Mouse (Mus musculus): ENCODE results near the gene Fam71f2.

The Fam71f2 gene

GRCm38 (mm10) chr6:29278513-29279267 is 703 bp upstream of the Fam71f2 start:
- DNase-seq, result peak; percentile 48 to 49

GRCm38 (mm10) chr6:29280671-29281070 is 1.3 kb downstream of the Fam71f2 start:
- DNase-seq, result no peak

DNA sequence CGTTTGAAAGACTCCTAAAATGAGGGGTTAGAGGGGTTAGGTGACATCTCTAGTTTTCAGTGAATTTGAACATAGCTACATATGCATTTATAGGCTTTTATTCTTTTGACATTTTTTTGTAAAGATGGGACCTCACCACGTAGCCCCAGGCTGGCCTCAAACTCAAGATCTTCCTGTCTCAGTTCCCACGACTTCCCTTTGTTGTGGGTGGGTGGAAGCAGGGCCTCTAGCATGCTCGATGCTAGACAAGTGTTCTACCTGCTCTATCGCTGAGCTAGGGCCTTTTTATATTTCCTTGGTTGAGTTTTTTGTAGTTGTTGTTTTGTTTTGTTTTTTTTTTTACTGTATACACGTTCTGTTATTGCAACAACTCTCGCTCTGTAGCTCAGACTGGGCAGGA is 7.5 kb downstream of the Fam71f2 start:
- no peak for DNase-seq

DNA sequence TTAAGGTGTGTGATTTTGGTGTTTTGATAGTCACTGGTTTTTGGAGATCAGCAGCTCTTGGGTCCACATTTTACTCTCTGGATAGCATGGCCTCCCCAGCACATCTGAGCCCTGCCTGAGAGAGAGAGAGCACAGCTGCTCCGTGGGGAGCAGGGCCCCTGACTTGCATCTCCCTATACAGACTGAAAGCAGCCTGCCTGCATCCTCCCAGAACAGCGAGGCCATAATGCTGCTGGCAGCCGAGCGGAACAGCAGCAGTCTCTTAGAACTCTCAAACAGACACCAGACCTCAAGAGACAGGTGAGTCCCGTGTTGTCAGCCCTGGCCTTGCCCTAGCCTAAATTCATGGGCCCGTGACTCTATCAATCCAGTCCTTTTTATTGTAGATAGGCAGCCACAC is 8.1 kb downstream of the Fam71f2 start:
- DNase-seq, result no peak

DNA sequence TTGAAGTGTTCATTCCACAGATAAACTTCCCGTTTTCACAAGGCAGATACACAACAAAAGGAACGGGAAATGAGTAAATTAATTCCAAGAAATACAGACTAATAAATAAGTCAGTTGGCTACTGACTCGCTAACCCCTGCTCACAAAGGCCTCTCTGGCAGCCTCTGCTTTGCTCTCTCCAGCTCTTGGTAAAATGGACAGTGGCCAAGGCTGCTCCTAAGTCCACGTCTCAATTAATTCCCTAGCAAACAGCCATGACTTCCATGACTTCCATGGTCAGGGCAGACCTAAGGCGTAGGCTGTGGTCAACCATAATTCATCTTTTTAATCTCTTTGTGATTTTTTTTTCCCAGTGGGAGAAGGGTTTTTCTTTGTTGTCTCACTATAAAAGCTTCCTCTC is 8.6 kb downstream of the Fam71f2 start:
- no peak for DNase-seq

GRCm38 (mm10) chr6:29288651-29289050 is 9.3 kb downstream of the Fam71f2 start:
- no peak for DNase-seq

DNA sequence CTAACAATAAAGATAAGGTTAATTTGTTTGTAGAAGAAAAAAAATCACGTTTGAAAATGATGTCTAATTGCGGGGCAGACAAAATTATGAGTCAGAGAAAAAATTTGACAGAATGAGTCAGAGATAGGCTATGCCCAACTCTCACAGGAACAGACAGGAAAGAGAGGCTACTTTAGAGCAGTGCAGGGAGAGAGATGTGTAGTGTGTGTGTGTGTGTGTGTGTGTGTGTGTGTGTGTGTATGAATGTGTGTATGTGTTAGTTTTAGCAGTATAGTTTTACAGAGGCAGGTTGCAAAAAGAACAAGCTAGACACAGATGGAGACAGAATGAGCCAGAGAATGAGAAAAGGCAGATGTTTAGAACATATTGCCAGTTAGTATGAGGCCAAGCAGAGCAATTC is 19.7 kb downstream of the Fam71f2 start:
- no peak for DNase-seq

GRCm38 (mm10) chr6:29303251-29303650 is 23.9 kb downstream of the Fam71f2 start:
- DNase-seq, result no peak

- no peak for DNase-seq
Observed at GRCm38 (mm10) chr6:29303726-29304125, 24.3 kb downstream of the Fam71f2 start.

DNA sequence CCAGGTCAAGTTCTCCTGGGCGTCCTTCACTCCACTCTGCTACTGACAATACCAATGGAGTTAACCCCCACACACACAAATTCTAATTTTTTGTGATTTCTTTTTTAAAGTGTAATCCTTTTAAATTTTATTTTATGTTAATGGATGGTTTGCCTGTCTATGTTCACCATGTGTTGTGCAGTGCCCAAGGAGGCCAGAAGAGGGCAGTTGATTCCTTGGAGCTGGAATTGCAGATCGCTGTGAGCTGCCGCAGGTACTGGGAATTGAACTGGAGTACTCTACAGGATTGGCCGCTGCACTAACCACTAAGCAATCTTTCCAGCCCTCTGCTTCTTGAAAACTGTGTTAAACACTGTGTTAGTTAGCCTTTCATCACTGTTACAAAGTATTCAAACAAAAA is 26.1 kb downstream of the Fam71f2 start:
- DNase-seq, result no peak

- no peak for DNase-seq
Observed at GRCm38 (mm10) chr6:29308846-29309605, 29.6 kb downstream of the Fam71f2 start.

DNA sequence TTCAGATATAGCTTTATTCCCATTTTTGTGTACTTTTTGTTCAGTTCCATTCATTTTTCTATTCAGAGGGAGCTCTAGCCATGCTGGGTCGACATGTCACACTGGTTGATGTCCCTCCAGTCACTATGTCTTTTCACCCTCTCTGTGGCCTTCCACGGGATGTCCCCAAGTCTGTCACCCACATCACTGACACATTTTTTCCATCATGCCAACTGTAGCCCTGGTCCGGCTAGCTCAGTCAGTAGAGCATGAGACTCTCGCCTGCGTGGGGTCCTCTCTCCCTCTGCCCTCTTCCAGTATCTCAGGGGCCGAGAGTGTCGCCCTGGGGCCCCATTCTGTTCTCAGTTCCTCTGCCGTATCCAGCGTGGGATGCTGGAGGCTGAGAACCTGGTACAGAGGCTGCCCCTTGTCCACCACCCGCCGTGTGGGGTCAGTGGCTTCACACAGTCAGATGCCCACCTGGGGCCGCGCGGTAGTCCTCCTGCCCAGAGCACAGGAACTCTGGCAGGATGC is 34.4 kb downstream of the Fam71f2 start:
- no peak for DNase-seq

- no peak for DNase-seq
Observed at GRCm38 (mm10) chr6:29317286-29317685, 37.9 kb downstream of the Fam71f2 start.

DNA sequence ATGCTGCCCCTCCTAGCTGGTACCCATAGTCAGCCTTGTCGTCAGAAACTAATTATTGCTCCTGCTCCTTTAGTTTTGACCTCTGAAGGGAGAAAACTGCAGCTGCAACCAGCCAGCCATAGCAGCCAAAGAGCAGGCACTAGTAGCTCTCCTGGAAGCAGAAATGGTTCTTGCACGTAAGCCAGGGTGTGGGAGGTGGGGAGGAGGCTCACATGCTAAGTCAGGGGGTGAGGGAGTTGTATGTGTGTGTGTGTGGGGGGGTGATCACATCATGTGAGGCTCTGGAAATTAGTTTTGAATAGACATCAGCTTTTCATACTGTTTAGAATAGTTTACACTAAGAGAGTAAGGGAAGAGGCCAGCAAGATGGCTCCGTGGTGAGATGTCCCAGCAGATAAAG is 38.5 kb downstream of the Fam71f2 start:
- no peak for DNase-seq

DNA sequence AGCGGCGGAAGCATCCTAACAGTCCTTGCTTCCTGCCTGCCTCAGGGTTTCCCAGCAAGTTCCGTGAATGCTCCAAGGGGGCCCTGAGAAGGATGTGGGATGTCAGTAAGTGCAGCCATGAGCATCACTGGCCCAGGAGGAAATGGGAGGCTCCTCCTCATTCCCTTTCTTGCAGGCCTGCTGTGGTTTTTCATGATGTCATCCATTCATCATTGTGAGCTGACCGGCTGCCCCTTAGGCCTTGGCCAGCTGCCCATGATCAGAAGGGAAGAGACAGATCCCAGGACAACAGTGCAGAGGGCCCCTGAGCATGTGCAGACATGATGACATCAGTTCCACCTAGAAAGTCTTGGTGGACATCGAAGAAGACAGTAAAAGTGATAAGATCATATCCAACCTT is 39.5 kb downstream of the Fam71f2 start, which contains the start of gene Fam71f1:
Fam71f1 (plus strand) TSS at position 262 of the 400 bp plus-strand sequence.
- DNase-seq, result peak; percentile 3 to 6

- DNase-seq, result no peak
Observed at GRCm38 (mm10) chr6:29321586-29321985, 42.2 kb downstream of the Fam71f2 start.

- DNase-seq, result no peak
Observed at GRCm38 (mm10) chr6:29322147-29322546, 42.8 kb downstream of the Fam71f2 start.

DNA sequence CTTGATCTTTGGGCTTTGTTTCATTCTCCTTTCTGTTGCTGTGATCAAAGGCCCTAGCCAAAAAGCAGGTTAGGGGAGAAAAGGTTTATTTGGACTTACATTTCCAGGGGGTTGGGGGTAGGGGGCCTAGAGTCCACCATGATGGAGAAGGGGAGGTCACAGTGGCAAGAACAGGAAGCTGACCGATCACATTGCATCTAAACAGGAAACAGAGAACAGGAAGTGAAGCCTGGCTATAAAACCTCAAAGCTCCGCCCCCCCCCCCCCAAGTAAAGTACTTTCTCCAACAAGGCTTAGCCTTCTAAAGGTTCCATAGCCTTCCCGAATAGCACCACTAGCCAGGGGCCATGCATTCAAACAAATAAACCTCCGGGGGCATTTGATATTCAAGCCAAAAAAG is 43.3 kb downstream of the Fam71f2 start:
- no peak for DNase-seq

GRCm38 (mm10) chr6:29326961-29327360 is 47.6 kb downstream of the Fam71f2 start:
- DNase-seq, result no peak

GRCm38 (mm10) chr6:29329514-29329913 is 50.1 kb downstream of the Fam71f2 start:
- no peak for DNase-seq
